Mouse (Mus musculus) layer of hippocampus, adult 9-10 months (tissue): Measurements from ENCODE around the gene Gm14391.
"Not testable (repeated sequence)": the region's sequence is repeated elsewhere in the genome, so short reads cannot be mapped to it uniquely, and the experiment has no call there.

ENCODE experiments used
- DNase-seq: peaks from one replicate; pipeline ENCODE4 v3.0.0; 2022; ENCODE audit warnings: low spot score

Gm14391 gene

GRCm38 (mm10) chr2:175206732-175207131 lies at the start of gene Gm14391:
Gene Gm14391 (minus strand): TSS chr2:175206917.
- DNase-seq, result not testable (repeated sequence)

DNA sequence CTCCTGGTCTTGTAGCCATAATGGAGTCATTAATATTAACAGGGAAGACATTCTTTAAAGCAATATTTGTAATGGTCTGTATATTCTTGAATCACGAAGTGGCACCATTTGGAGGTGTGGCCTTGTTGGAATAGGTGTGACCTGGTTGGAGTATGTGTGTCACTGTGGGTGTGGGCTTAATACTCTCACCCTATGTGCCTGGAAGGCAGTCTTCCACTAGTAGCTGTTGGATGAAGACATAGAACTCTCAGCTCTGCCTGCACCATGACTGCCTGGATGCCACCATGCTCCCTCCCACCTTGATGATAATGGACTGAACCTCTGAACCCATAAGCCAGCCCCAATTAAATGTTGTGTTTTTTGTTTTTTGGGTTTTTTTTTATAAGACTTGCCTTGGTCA lies 27.7 kb downstream of the Gm14391 start:
- not testable (repeated sequence) for DNase-seq

DNA sequence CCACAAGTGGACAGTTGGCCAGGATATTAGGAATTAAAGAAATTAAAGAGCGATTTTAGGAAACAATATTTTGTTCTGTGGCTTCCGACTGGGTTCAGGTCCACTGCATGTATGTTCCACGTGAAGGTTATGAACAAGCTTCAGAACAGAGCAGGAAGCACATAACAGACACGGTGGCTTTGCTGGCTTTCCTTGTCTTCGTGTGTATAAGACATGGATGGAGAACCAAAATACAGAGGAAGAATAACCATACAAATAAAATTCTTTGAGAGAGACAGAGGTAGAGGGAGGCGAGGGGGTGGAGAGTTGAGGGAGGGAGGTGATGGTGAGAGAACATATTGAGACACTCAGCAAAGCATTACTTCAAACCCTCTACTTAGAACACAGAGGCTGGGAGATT lies 30.4 kb downstream of the Gm14391 start:
- no peak for DNase-seq

DNA sequence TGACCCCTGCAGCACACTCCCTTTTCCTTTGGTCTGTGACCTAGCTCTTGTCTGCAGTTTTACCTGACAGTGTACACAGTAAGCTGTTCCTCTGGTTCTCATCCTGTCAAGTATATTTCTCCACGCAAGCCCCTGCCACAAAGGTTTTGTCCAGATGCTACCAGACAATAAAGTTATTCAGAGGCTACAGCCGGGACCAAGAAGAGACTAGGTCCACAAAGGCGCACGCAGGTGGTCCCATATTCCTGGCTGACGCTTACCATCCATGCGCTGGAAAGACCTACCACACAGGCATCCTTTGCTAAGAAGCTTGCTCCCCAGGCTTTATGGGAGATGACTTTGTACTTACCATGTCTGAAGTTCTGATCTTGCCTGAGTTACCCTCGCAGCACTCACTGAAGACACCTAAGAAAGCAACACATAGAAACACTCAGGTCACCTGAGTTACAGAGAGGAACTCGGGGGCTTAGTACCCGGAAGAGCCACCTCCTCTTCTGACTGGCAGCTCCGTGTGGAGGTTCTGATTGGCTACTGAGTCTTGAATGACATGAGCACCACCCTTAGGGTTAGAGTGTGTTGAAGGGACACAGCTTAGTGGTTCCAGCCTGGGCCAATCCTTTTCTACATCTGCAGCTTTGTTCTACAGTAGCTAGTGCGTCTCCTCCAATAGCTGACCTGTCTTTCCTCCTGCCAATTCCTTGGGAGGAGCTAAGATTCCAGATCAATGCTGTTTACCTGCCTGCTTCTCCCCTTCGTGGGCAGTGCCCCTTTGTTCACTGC lies 31.1 kb downstream of the Gm14391 start, which contains the start of gene Gm14443:
Gene Gm14443 (minus strand): TSS at position 471 of the 780 bp plus-strand sequence.
- not testable (repeated sequence) for DNase-seq

GRCm38 (mm10) chr2:175174058-175174457 lies 32.7 kb downstream of the Gm14391 start:
- DNase-seq, result not testable (repeated sequence)

DNA sequence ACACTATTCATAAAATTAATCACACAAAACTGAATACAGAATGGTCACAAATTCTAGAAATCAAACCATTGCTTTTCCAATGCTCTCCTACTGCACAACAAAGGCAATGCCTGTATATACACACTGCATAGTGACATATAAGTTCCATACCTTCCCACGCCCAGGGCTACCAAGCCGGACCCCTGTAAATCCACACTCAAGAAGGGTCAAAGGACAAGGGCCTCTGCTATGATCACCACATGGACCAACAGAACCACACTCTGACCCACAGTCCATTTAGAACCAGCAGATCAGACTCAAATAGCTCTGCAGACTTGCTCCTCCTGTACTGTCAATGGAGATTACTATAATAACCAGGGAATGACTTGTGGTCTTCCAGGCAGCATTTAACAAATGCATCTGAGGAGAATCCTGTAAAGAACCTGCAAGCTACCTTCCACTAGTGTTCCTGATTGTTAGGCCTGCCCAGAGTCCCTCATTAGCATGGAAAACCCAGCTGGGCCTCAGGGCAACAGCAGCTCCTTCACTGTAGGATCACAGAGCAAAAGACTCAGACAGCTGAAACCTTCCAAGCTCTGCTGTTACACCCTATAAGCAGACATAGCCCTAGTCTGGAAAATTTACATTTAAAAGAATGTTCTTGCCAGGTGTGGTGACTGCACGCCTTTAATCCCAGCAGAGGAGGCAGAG lies 33.7 kb downstream of the Gm14391 start:
- DNase-seq, result not testable (repeated sequence)

- no peak for DNase-seq
These were observed 34.6 kb downstream of the Gm14391 start for GRCm38 (mm10) chr2:175172123-175172522.

- not testable (repeated sequence) for DNase-seq
These were observed 39.8 kb downstream of the Gm14391 start for GRCm38 (mm10) chr2:175166870-175167269.

- not testable (repeated sequence) for DNase-seq
These were observed 41.6 kb downstream of the Gm14391 start for GRCm38 (mm10) chr2:175165110-175165509.

DNA sequence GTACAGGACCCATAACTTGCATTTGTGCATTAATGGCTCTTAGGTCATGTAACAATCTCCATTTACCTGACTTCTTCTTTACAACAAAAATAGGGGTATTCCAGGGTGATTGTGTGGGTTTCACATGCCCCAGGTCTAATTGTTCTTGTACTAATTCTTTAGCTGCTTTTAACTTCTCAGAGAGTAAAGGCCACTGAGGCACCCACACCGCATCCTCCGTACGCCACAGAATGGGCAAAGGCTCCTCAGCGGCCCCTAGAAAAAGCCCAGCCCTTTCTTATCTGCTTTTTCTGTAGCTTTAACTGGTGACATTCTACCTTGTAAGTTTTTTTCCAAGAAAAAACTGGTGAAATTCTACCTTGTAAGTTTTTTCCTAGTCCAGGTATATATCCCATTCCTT lies 45.3 kb downstream of the Gm14391 start:
- DNase-seq, result not testable (repeated sequence)

DNA sequence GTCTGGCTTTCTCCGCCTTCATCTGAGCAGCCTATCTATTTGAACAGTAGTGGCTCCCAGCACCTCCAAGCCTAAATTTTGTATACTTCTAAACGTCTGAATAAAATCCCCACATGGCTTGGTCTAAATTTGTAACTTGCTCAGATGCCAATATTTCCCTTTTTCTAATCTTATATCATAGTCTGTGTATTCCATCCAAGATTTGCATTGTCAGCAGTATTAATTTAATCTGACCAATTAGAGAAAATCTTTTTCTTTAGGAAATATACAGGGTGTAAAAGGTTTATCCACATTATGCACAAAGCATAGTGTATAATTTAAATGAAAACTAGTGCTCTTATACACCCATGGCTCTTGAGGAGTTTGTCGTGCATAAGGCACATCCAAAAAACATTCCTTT lies 48.1 kb downstream of the Gm14391 start:
- DNase-seq, result no peak

GRCm38 (mm10) chr2:175156696-175157095 lies 50.0 kb downstream of the Gm14391 start:
- DNase-seq, result no peak

DNA sequence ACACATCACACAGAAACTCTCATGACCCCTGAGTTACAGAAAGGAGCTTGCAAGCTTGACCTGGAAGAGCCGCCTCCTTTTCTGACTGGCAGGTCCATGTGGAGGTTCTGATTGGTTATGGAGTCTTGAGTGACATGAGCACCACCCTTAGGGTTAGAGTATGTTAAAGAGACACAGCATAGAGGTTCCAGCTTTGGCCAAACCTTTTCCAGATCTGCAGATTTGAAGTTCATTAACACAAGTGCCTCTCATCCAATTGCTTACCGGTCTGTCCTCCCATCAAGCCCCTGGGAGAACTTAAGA lies 64.8 kb downstream of the Gm14391 start, which contains the start of gene Gm14399:
Gene Gm14399 (minus strand): TSS at position 20 of the 303 bp plus-strand sequence.
- not testable (repeated sequence) for DNase-seq

DNA sequence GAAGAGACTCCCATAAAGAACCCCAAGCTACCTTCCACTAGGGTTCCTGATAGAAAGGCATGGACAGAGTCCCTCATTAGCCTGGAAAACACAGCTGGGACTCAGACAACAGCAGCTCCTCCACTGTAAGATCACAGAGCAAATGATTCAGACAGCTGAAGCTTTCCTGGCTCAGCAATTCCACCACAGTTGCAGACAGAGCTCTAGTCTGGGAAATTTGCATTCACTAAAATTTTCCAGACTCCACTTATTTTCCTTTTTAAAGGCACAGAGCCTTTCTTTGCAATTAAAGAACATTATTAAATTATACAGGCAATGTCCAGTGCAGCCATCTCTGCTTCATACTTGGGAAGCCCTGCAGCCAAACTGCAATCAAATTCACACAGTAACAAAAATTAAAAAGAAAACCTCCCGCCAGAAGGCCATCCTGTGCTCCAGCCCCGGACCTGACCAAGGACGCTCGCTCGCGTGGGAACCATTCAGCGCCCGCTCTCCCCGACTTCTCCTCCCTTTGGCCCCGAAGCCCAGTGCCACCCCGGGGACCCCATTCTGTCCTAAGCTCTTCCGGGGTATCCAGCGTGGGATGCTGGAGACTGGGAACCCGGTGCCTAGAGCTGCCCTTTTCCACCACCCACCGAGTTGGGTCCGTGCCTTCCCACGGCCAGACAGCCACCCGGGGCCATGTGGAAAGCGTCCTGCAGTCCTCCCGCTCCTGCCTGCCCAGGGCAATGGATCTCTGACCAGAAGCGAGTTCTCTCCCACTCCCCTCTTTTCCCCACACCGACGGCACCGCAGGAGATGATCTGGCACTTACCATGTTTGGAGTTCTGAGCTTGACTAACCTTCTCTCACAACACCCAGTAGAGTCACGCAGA lies 65.4 kb downstream of the Gm14391 start:
- not testable (repeated sequence) for DNase-seq
